Mouse (Mus musculus) heart, postnatal 0 days (tissue): Measurements from ENCODE around the gene Dok7.

Experiments
- CTCF ChIP-seq: IDR thresholded peaks from 2 replicates; pipeline ENCODE4 v1.5.1; 2016; ENCODE audit warnings: antibody characterized with exemption, control low read depth, low read depth
- EP300 ChIP-seq: IDR thresholded peaks from 2 replicates; pipeline ENCODE4 v1.6.1; 2016; ENCODE audit warnings: antibody characterized with exemption, low read depth

DNA sequence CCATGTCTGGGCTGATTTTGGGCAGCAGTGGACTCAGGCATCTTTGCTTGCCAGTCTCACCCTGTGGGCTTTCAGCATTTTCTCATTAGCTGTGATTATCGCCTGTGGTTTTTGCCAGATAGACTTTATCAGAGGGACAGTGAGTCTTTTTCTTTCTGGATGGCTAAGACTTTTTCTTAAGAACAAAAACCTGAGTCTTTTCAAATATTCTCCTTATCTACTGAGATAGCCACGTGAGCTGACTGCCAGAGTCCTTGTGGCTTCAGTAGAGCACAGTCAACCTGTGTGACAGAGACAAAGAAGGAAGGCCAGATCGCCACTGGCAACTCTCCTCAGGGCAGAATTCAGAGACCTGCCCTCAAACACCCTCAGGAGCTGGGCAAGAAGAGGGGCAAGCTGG, 61.1 kb downstream of the Dok7 start:
- TF ChIP-seq CTCF (no peak), EP300 (no peak)
